Mouse (Mus musculus) mammary gland, adult 2 months (tissue): ENCODE measurements around the gene 1700020D05Rik. TPM values are rescaled to one million over a fixed set of nuclear protein-coding genes. Genes with fewer than 3 reads are reported as not detected.

Experiments
- polyA plus RNA-seq: library from polyadenylated mRNA; depleted of rRNA; stranded (reverse); fragments of >200 nt; gene quantifications from 2 replicates; pipeline ENCODE4 v1.2.3, GENCODE M21; 2012; ENCODE audit warnings: low replicate concordance; rRNA removed

Gene 1700020D05Rik
- 1.1 and 1.7 TPM in 2 replicates for polyA plus RNA-seq

DNA sequence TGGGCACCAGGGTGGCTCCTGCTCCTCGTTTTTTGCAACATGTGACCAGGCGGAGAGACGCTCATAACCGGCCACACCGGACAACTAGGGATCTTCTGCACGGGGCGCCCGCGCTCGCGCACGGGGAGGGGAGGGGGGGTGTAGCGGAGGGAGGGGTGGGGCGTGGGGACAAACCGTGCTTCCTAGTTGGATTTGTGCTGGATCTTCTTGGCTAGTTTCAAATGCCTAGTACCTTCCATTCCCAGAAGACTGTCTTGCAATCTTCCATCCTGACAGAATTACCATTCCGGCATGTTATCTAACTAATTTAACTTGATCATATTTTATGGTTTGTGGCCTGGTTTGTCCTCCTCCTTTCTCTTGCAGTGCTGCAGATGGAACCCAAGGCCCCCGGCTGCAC, at the start of gene 1700020D05Rik:
1700020D05Rik (minus strand) TSS at position 101 of the 400 bp plus-strand sequence.

DNA sequence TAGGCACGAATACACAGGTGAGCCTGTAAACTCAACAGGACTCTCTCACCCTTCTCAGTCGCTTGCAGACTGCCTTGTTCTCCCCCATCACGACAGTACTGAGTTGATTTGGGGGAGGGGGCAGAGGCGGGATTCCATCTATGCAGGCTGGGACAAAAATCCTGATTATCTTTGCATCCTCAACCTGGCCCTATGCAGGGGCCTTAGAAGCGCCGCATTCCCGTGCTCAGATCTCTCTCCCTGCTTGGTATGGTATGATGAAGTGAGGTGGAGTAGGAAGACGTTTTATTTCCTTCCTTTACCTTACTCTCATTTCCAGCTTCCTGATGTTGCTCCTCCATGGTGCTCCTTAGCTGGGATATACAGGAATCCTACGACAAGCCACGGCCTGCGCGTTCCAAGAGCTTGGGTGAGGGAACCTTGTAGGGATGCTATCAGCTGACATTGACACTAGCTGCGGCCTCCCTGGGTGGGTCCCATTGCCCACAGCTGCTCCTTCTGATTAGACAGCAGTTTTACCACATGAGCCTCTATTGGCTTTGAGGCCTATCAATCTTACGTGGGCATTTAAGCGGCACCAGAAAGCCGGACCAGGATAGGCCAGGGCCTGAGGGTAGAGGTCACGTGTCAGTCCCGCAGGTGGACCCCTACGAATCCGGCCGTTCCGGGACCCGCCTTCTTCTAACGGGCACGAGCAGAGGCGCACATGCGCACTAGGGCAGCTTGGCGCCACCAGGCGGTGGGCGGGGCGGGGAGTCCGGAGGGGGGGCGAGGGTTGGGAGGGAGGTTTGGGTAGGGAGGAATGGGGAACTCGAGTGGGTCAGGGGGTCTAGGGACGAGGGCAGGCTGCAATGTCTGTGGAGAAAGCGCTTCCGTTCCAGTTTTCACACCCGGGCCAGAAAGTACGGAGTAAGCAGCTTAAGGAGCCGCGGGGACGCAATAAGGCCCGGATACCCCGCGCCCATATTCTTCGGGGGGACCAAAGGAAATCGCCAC, 6.7 kb upstream of the 1700020D05Rik start, which contains the start of gene Snx32:
Snx32 (minus strand) TSS at position 508 of the 996 bp plus-strand sequence.

DNA sequence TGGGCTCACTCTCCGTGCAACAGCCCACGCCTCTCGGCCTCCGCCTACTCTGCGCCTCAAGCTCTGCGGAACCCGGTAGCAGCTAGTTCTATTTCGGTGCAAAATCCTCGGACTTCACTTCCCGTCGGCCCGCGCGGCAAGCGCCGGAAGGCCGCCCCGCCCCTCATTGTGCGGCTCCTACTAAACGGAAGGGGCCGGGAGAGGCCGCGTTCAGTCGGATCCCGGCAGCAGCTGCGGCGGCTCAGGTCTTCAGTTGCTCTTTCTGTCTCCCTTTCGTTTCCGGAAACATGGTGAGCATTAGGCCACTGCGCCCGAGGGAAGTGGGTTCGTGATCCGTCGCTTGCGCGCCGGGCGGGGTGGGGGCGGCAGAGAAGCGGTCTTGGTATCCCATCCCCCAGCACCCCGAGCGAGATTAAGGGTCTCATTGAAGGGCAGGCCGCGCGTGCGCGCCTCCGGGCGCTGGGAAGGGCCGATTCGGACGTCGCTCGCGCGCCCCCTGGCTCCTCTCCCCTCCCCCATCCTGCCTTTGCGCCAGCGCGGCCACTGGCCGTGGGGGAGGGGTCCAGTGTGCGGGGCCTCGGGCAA, 13.2 kb downstream of the 1700020D05Rik start, which contains the start of gene Cfl1:
Cfl1 (plus strand) TSS at position 143 of the 585 bp plus-strand sequence.

DNA sequence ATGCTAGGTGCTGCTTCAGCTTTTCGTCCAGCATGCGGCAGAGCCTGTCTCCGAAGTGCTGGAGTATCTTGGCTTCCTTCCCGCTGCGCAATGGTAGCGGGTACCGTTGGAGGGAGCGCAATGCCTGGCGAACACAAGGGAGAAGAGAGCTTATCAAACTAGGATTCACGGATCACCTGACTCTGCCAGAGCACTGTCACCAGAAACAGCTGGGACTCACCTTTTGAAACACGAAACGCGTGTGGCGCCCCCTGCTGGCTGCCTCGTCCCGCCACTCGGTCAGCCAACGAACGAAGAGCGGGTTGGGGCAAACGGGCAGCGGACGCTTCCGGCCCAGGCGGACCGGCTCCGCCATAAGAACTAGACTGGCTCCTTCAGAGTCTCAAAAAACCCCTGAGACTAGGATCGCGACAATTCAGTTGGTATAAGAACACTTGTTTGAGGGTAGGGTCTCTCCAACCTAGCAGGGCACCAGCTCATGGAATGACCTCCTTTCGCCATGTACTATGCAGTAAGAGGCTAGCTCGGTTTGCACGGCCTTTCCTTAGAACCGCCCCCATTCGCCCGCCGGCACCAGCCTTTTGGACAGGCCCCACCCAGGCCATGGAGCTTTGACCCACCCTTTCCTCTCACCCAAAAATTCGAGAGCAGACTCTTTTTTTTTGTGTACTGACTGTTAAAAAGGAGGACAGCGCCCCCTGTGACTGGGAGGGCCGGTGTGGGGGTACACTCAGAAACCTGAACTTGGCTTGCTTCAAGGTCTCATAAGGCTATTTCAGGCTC, 15.6 kb downstream of the 1700020D05Rik start, which contains the start of gene Mus81:
Mus81 (minus strand) TSS at position 635 of the 783 bp plus-strand sequence.

DNA sequence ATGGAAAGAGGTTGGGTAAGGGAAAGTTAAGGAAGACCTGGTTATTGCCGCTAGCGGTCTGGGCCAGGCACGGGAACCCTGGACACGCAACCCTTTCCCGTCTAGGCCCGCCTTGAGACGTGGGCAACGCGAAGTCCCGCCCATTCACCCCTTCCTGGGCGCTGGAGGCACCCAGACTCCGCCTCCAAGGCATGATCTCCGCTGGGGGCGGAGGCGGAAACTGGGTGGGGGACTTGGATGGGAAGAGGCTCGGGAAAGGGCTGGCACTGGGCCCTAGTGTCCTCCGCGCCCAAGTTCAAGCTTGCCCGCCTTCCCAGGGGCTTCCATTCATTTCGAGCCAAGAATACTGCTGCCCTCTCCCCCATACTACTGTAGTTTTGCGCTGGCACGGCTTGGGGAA, 29.9 kb downstream of the 1700020D05Rik start, which contains the start of gene Efemp2:
Efemp2 (plus strand) TSS at position 235 of the 400 bp plus-strand sequence.

DNA sequence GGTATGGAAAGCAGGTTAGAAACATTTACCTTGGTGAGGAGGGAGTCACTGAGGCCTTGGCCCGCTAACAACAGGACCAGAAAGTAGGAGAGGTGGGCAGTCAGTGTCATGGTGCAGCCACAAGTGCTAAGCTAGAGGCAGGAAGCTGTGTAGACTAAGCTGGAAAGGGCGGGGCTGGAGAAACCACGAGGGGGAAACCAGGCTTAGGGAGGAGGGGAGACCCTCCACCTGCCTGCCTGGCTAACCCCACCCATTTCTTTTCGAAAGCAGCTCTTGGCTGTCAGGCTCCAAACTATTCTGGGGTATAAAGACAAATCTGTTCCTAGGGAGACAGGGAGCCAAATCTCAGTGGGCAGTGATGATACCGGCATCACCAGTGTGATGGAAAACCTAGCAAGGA, 35.2 kb downstream of the 1700020D05Rik start, which contains the start of gene Ctsw:
Ctsw (minus strand) TSS at position 134 of the 400 bp plus-strand sequence.

DNA sequence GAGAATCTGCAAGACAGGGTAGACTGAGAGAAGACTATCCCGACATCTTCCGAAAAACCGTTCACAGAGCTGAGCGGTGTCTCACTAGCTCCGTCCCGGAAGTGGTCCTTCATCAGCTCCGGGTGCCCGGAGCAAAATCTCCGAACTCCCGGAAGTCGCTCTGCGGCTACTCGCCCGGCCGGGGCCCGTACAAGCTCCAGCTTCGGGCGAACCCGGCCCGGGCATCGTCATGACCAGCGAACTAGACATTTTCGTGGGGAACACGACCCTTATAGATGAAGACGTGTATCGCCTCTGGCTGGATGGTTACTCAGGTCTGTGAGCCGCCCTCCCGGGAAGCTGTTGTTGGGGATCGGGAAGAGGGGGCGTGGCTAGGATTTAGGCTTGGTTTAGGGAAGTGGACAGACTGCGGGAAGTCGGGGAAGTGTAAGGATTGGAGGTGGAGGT, 43.1 kb downstream of the 1700020D05Rik start, which contains the start of gene Fibp:
Fibp (plus strand) TSS at position 151 of the 447 bp plus-strand sequence.

DNA sequence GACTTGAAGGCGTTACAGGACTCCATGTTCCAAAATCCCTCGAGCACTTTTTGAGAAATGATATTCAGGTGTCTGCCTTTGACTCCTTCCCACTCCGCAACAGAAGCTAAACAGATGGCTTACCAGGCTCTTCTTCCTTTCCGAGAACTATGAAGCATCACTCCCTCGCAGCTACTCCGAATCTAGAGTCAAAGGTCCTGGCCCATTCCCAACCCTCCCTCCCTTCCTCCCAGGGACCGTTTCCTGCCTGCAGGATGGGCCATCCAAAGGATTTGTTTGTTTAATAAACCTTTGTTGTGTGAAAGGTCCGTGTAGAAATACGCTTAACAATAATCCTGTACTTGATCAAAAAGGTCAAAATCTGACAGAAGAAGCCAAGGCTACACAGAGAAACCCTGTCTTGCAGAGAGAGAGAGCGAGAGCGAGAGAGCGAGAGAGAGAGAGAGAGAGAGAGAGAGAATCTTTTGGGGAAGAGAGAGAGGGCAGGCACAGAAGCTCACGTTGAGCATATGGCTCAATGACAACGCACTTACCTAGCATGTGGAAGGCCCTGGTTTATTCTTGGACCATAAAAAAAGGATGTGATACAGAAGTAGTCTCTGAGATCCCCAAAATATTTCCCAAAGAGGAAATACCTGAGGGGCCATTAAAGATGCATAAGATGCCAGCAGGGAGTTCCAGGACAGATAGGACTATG, 45.7 kb downstream of the 1700020D05Rik start, which contains the start of gene Ccdc85b:
Ccdc85b (minus strand) TSS at position 149 of the 697 bp plus-strand sequence.

Other genes with a start within 250 kb of the 1700020D05Rik start
- 40.7 and 52.1 TPM in 2 replicates for gene Pacs1, start 230.7 kb downstream of the 1700020D05Rik start, polyA plus RNA-seq
- gene Sf3b2, start 208.3 kb downstream of the 1700020D05Rik start, polyA plus RNA-seq, result 79.2 and 128 TPM in 2 replicates
- gene Gal3st3, start 205.5 kb downstream of the 1700020D05Rik start, polyA plus RNA-seq, result 0.04 and 0.36 TPM in 2 replicates
- not detected in 2 replicates for gene Catsper1, start 168.0 kb downstream of the 1700020D05Rik start, polyA plus RNA-seq
- gene Cst6, start 154.2 kb downstream of the 1700020D05Rik start, polyA plus RNA-seq, result 4.1 and 142 TPM in 2 replicates
- gene Eif1ad, start 137.0 kb downstream of the 1700020D05Rik start, polyA plus RNA-seq, result 14.3 and 25.0 TPM in 2 replicates
- 85.0 and 196 TPM in 2 replicates for gene Banf1, start 136.6 kb downstream of the 1700020D05Rik start, polyA plus RNA-seq
- 13.2 and 16.5 TPM in 2 replicates for gene Sart1, start 115.1 kb downstream of the 1700020D05Rik start, polyA plus RNA-seq
- gene Tsga10ip, start 101.3 kb downstream of the 1700020D05Rik start, polyA plus RNA-seq, result not detected in 2 replicates
- 111 and 116 TPM in 2 replicates for gene Drap1, start 78.8 kb downstream of the 1700020D05Rik start, polyA plus RNA-seq
- gene AI837181, start 78.6 kb downstream of the 1700020D05Rik start, polyA plus RNA-seq, result 112 and 118 TPM in 2 replicates
- 0.13 and 0.75 TPM in 2 replicates for gene Fosl1, start 56.2 kb downstream of the 1700020D05Rik start, polyA plus RNA-seq
- gene Ccdc85b, start 45.9 kb downstream of the 1700020D05Rik start, polyA plus RNA-seq, result 5.0 and 11.5 TPM in 2 replicates
- gene Fibp, start 43.2 kb downstream of the 1700020D05Rik start, polyA plus RNA-seq, result 106 and 133 TPM in 2 replicates
- 27.5 and 30.7 TPM in 2 replicates for gene Ctsw, start 35.3 kb downstream of the 1700020D05Rik start, polyA plus RNA-seq
- gene Efemp2, start 29.8 kb downstream of the 1700020D05Rik start, polyA plus RNA-seq, result 96.9 and 98.4 TPM in 2 replicates
- 47.4 and 58.4 TPM in 2 replicates for gene Mus81, start 15.4 kb downstream of the 1700020D05Rik start, polyA plus RNA-seq
- 576 and 751 TPM in 2 replicates for gene Cfl1, start 13.3 kb downstream of the 1700020D05Rik start, polyA plus RNA-seq
- gene Snx32, start 6.8 kb upstream of the 1700020D05Rik start, polyA plus RNA-seq, result 11.3 and 16.3 TPM in 2 replicates
- gene Ovol1, start 56.9 kb upstream of the 1700020D05Rik start, polyA plus RNA-seq, result 2.4 and 2.5 TPM in 2 replicates
- gene Ap5b1, start 64.2 kb upstream of the 1700020D05Rik start, polyA plus RNA-seq, result 11.5 and 27.2 TPM in 2 replicates
- 35.9 and 66.4 TPM in 2 replicates for gene Rnaseh2c, start 98.1 kb upstream of the 1700020D05Rik start, polyA plus RNA-seq
- 50.4 and 55.5 TPM in 2 replicates for gene Kat5, start 106.5 kb upstream of the 1700020D05Rik start, polyA plus RNA-seq
- 102 and 116 TPM in 2 replicates for gene Rela, start 133.7 kb upstream of the 1700020D05Rik start, polyA plus RNA-seq
- gene Sipa1, start 159.9 kb upstream of the 1700020D05Rik start, polyA plus RNA-seq, result 130 and 371 TPM in 2 replicates
- gene Map3k11, start 185.0 kb upstream of the 1700020D05Rik start, polyA plus RNA-seq, result 73.1 and 141 TPM in 2 replicates
- gene Pcnx3, start 185.1 kb upstream of the 1700020D05Rik start, polyA plus RNA-seq, result 137 and 266 TPM in 2 replicates
- gene Kcnk7, start 200.6 kb upstream of the 1700020D05Rik start, polyA plus RNA-seq, result 0.83 and 0.94 TPM in 2 replicates
- 92.5 and 93.1 TPM in 2 replicates for gene Ehbp1l1, start 222.5 kb upstream of the 1700020D05Rik start, polyA plus RNA-seq
- gene Fam89b, start 225.9 kb upstream of the 1700020D05Rik start, polyA plus RNA-seq, result 237 and 392 TPM in 2 replicates
- gene Ltbp3, start 237.1 kb upstream of the 1700020D05Rik start, polyA plus RNA-seq, result 222 and 329 TPM in 2 replicates